Mouse (Mus musculus) telencephalon, adult 2 months (tissue): ENCODE data around the gene Trim46.
A peak's percentile ranks its signal among the peaks of the same experiment; 100 is the strongest.

ENCODE experiments used
- DNase-seq: peaks from one replicate; pipeline ENCODE4 v3.0.0-alpha.2; 2011; ENCODE audit warnings: low read depth, low spot score

Trim46 gene

GRCm38 (mm10) chr3:89271760-89272159 lies 25.7 kb upstream of the Trim46 start:
- DNase-seq = no peak

- no peak for DNase-seq
These were observed 24.8 kb upstream of the Trim46 start for GRCm38 (mm10) chr3:89270891-89271290.

- no peak for DNase-seq
These were observed 24.1 kb upstream of the Trim46 start, which contains the start of gene Slc50a1 for GRCm38 (mm10) chr3:89270051-89270755. Gene Slc50a1 (minus strand): TSS chr3:89270570.

- DNase-seq = no peak
These were observed 22.8 kb upstream of the Trim46 start for GRCm38 (mm10) chr3:89268916-89269315.

GRCm38 (mm10) chr3:89266439-89266893 lies 20.4 kb upstream of the Trim46 start:
- peak; percentile 85 for DNase-seq

- no peak for DNase-seq
These were observed 16.3 kb upstream of the Trim46 start for GRCm38 (mm10) chr3:89262417-89262816.

- no peak for DNase-seq
These were observed 14.1 kb upstream of the Trim46 start for GRCm38 (mm10) chr3:89260211-89260610.

- no peak for DNase-seq
These were observed 13.0 kb upstream of the Trim46 start, which contains the start of gene Dpm3 for GRCm38 (mm10) chr3:89259076-89259475. Gene Dpm3 (plus strand): TSS chr3:89259358.

- DNase-seq = no peak
These were observed 10.1 kb upstream of the Trim46 start for GRCm38 (mm10) chr3:89256177-89256576.

- DNase-seq = no peak
These were observed 8.9 kb upstream of the Trim46 start for GRCm38 (mm10) chr3:89254994-89255393.

- DNase-seq = no peak
These were observed 5.3 kb upstream of the Trim46 start for GRCm38 (mm10) chr3:89251365-89251895.

GRCm38 (mm10) chr3:89250435-89251040 lies 4.4 kb upstream of the Trim46 start:
- no peak for DNase-seq

- DNase-seq = no peak
These were observed 1.4 kb upstream of the Trim46 start for GRCm38 (mm10) chr3:89247466-89247865.

GRCm38 (mm10) chr3:89245688-89246171 lies 379 bp downstream of the Trim46 start, which contains the start of gene Krtcap2:
Gene Krtcap2 (plus strand): TSS chr3:89245966.
- DNase-seq = peak; percentile 91

- DNase-seq = no peak
These were observed 974 bp downstream of the Trim46 start for GRCm38 (mm10) chr3:89244982-89245687.

GRCm38 (mm10) chr3:89244158-89244981 lies 1.7 kb downstream of the Trim46 start:
- DNase-seq = no peak

GRCm38 (mm10) chr3:89243609-89244008 lies 2.5 kb downstream of the Trim46 start:
- no peak for DNase-seq

- DNase-seq = no peak
These were observed 3.7 kb downstream of the Trim46 start for GRCm38 (mm10) chr3:89242331-89242895.

GRCm38 (mm10) chr3:89238494-89238893 lies 7.6 kb downstream of the Trim46 start:
- DNase-seq = no peak

- no peak for DNase-seq
These were observed 8.4 kb downstream of the Trim46 start for GRCm38 (mm10) chr3:89237682-89238081.

- DNase-seq = no peak
These were observed 9.6 kb downstream of the Trim46 start for GRCm38 (mm10) chr3:89236516-89236915.
